Comparison of ENCODE assay signal across 13 mouse cellular contexts in the genomic region with DNA sequence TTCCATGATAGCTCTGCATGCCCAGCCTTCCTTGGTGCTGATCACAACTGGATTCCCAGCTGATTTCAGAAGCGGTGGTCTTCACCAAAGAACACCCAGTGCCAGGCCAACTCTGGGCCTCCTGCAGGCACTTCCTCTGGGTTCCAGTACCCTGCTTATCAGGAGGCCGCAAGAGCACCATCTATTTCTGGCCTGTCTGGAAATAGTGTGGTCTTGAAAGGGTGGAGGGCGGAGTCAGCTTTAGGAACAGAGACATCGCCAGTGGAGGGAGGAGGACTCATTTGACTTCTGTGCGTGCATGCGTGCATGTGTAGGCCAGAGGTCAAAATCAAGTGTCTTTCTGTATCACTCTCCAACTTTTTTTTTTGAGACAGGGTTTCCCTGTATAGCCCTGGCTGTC. TPM values are rescaled to one million over a fixed set of nuclear protein-coding genes. Genes with fewer than 3 reads are reported as not detected.
DNase-seq lines count a peak whose midpoint lies in the region; ATAC-seq and TF ChIP-seq lines count a peak whose summit lies in the region.
"Had no signal": no experiment of that assay in that cellular context is flagged by ENCODE, and none has a peak within 500 bp of the region (broad histone marks: within the 10 kb centered on the region; RNA-seq: fewer than 3 reads in every experiment).

No protein-coding gene starts in this region.

- DNase-seq in 416B (ENCODE audit: low read depth) (peak; percentile 97), G1E (ENCODE audit: low spot score) (no peak)
- peak; percentile 51 for DNase-seq in liver, embryonic 13.5 days
- DNase-seq in layer of hippocampus, adult 18-20 months (ENCODE audit: low spot score in 2 of 2) = no peak
- DNase-seq: cerebellum, adult 8-10 months; forebrain, postnatal 0 days; lung, embryonic 14.5 days had no signal

- ATAC-seq in G1E (ENCODE audit: extremely low read depth, insufficient number of reproducible peaks, low FRiP score, poor library complexity, severe bottlenecking) = peak; percentile 8; the same call in 1 of the 2 replicates
- ATAC-seq in heart, embryonic 11.5 days (replicated peaks; ENCODE audit: insufficient number of reproducible peaks, low FRiP score, low TSS enrichment) = no peak
- peak; percentile 64 for ATAC-seq in liver, embryonic 13.5 days (ENCODE audit: low read depth)
- ATAC-seq in hindbrain, embryonic 16.5 days = no peak
- no peak for ATAC-seq in forebrain, embryonic 12.5 days (ENCODE audit: low FRiP score)
- ATAC-seq in midbrain, embryonic 13.5 days = no peak
- ATAC-seq: forebrain, postnatal 0 days had no signal

- no peaks in the 10 kb centered on the region for H3K36me3 ChIP-seq in G1E (replicated peaks)
- H3K36me3 ChIP-seq in heart, embryonic 11.5 days (ENCODE audit: control insufficient read depth, insufficient read depth, low read length) = no peaks in the 10 kb centered on the region
- no peaks in the 10 kb centered on the region for H3K36me3 ChIP-seq in liver, embryonic 13.5 days
- H3K36me3 ChIP-seq in hindbrain, embryonic 16.5 days (ENCODE audit: control insufficient read depth, insufficient read depth, low read length) = no peaks in the 10 kb centered on the region
- H3K36me3 ChIP-seq in forebrain, embryonic 12.5 days (replicated peaks) = no peaks in the 10 kb centered on the region
- H3K36me3 ChIP-seq in midbrain, embryonic 13.5 days = no peaks in the 10 kb centered on the region
- H3K36me3 ChIP-seq: embryonic facial prominence, embryonic 12.5 days had no signal

- peaks cover 79% of the 10 kb centered on the region for H3K9me3 ChIP-seq in G1E (replicated peaks)
- H3K9me3 ChIP-seq in heart, embryonic 11.5 days (replicated peaks; ENCODE audit: control insufficient read depth, low read length) = no peaks in the 10 kb centered on the region
- no peaks in the 10 kb centered on the region for H3K9me3 ChIP-seq in liver, embryonic 13.5 days (replicated peaks)
- H3K9me3 ChIP-seq in hindbrain, embryonic 16.5 days (ENCODE audit: control insufficient read depth, low read length) = no peaks in the 10 kb centered on the region
- no peaks in the 10 kb centered on the region for H3K9me3 ChIP-seq in forebrain, embryonic 12.5 days
- H3K9me3 ChIP-seq in midbrain, embryonic 13.5 days = no peaks in the 10 kb centered on the region
- H3K9me3 ChIP-seq: embryonic facial prominence, embryonic 12.5 days had no signal

- 25% methylated on average over 6 of the region's 6 CpGs for WGBS in heart, embryonic 11.5 days (ENCODE audit: insufficient replicate concordance)
- 6% methylated on average over 6 of the region's 6 CpGs for WGBS in liver, embryonic 13.5 days (ENCODE audit: insufficient replicate concordance)
- 74% methylated on average over 6 of the region's 6 CpGs for WGBS in hindbrain, embryonic 16.5 days
- 80% methylated on average over 6 of the region's 6 CpGs for WGBS in forebrain, embryonic 12.5 days
- WGBS in midbrain, embryonic 13.5 days = 79% methylated on average over 6 of the region's 6 CpGs

- H3K9ac ChIP-seq in heart, embryonic 11.5 days (ENCODE audit: low read depth, low read length) = no peak overlapping the region
- no peak overlapping the region for H3K9ac ChIP-seq in liver, embryonic 13.5 days
- H3K9ac ChIP-seq in hindbrain, embryonic 16.5 days (ENCODE audit: low read depth, low read length) = no peak overlapping the region
- no peak overlapping the region for H3K9ac ChIP-seq in forebrain, embryonic 12.5 days
- H3K9ac ChIP-seq in midbrain, embryonic 13.5 days (replicated peaks) = no peak overlapping the region
- H3K9ac ChIP-seq: embryonic facial prominence, embryonic 12.5 days; forebrain, postnatal 0 days; lung, embryonic 14.5 days had no signal

- H3K4me3 ChIP-seq in G1E (ENCODE audit: low read depth, low read length) = no peak overlapping the region
- no peak overlapping the region for H3K4me3 ChIP-seq in heart, embryonic 11.5 days (ENCODE audit: low read depth, low read length)
- H3K4me3 ChIP-seq in liver, embryonic 13.5 days (replicated peaks) = no peak overlapping the region
- no peak overlapping the region for H3K4me3 ChIP-seq in hindbrain, embryonic 16.5 days (ENCODE audit: low read length)
- H3K4me3 ChIP-seq in forebrain, embryonic 12.5 days (replicated peaks) = no peak overlapping the region
- H3K4me3 ChIP-seq in midbrain, embryonic 13.5 days (replicated peaks) = no peak overlapping the region
- H3K4me3 ChIP-seq: embryonic facial prominence, embryonic 12.5 days had no signal

- peak overlapping the region; percentile 27; the same call in 1 of the 2 replicates for H3K4me2 ChIP-seq in heart, embryonic 11.5 days
- H3K4me2 ChIP-seq in liver, embryonic 13.5 days = peak overlapping the region; percentile 8; the same call in 1 of the 2 replicates
- H3K4me2 ChIP-seq in hindbrain, embryonic 16.5 days (ENCODE audit: low read length) = no peak overlapping the region
- no peak overlapping the region for H3K4me2 ChIP-seq in forebrain, embryonic 12.5 days
- H3K4me2 ChIP-seq in midbrain, embryonic 13.5 days (replicated peaks) = no peak overlapping the region
- H3K4me2 ChIP-seq: embryonic facial prominence, embryonic 12.5 days; lung, embryonic 14.5 days had no signal

- no peaks in the 10 kb centered on the region for H3K27me3 ChIP-seq in G1E (ENCODE audit: insufficient read depth, low read length)
- H3K27me3 ChIP-seq in heart, embryonic 11.5 days (ENCODE audit: control insufficient read depth, insufficient read depth, low read length) = no peaks in the 10 kb centered on the region
- no peaks in the 10 kb centered on the region for H3K27me3 ChIP-seq in liver, embryonic 13.5 days
- no peaks in the 10 kb centered on the region for H3K27me3 ChIP-seq in hindbrain, embryonic 16.5 days (replicated peaks; ENCODE audit: control insufficient read depth, insufficient read depth, low read length)
- no peaks in the 10 kb centered on the region for H3K27me3 ChIP-seq in forebrain, embryonic 12.5 days
- no peaks in the 10 kb centered on the region for H3K27me3 ChIP-seq in midbrain, embryonic 13.5 days
- H3K27me3 ChIP-seq: embryonic facial prominence, embryonic 12.5 days had no signal

- H3K4me1 ChIP-seq in G1E (ENCODE audit: insufficient read depth, low read depth, low read length) = no peaks in the 10 kb centered on the region
- H3K4me1 ChIP-seq in heart, embryonic 11.5 days (ENCODE audit: control insufficient read depth, insufficient read depth, low read length) = peaks cover 15% of the 10 kb centered on the region
- peaks cover 39% of the 10 kb centered on the region for H3K4me1 ChIP-seq in liver, embryonic 13.5 days (replicated peaks)
- H3K4me1 ChIP-seq in hindbrain, embryonic 16.5 days (ENCODE audit: control insufficient read depth, insufficient read depth, low read depth, low read length) = no peaks in the 10 kb centered on the region
- no peaks in the 10 kb centered on the region for H3K4me1 ChIP-seq in forebrain, embryonic 12.5 days
- H3K4me1 ChIP-seq in midbrain, embryonic 13.5 days (replicated peaks) = no peaks in the 10 kb centered on the region
- H3K4me1 ChIP-seq: embryonic facial prominence, embryonic 12.5 days had no signal

- TF ChIP-seq CTCF in G1E (IDR thresholded peaks at IDR 0.05; ENCODE audit: low read depth, low read length) = no peak

- peak overlapping the region; percentile 80 for H3K27ac ChIP-seq in heart, embryonic 11.5 days (ENCODE audit: low read depth, low read length)
- peak overlapping the region; percentile 45 for H3K27ac ChIP-seq in liver, embryonic 13.5 days
- H3K27ac ChIP-seq in hindbrain, embryonic 16.5 days (ENCODE audit: low read depth, low read length) = no peak overlapping the region
- H3K27ac ChIP-seq in forebrain, embryonic 12.5 days = no peak overlapping the region
- no peak overlapping the region for H3K27ac ChIP-seq in midbrain, embryonic 13.5 days
- H3K27ac ChIP-seq: embryonic facial prominence, embryonic 12.5 days; stomach, postnatal 0 days had no signal

RNA-seq across cellular contexts. Expression of gene Plcg2, which starts 45.7 kb away (rescaled TPM):
- total RNA-seq in G1E (2014; fragmentation: Nextera tagmentation) = not detected in 2 replicates
- not detected in 2 replicates for total RNA-seq in G1E (2017)
- not detected in 2 replicates for polyA plus RNA-seq in G1E (2012)
- 4.7 and 6.7 TPM in 2 replicates for polyA plus RNA-seq in heart, embryonic 11.5 days (2014; fragmentation: Nextera tagmentation; extraction: Ambion mirVana)
- polyA plus RNA-seq in liver, embryonic 13.5 days (2015; fragmentation: Nextera tagmentation; extraction: Ambion mirVana) = 7.3 and 7.8 TPM in 2 replicates
- polyA plus RNA-seq in hindbrain, embryonic 16.5 days (2015; fragmentation: Nextera tagmentation; extraction: Ambion mirVana) = 1.3 and 1.5 TPM in 2 replicates
- 1.1 and 1.6 TPM in 2 replicates for polyA plus RNA-seq in forebrain, embryonic 12.5 days (2016; fragmentation: Nextera tagmentation; extraction: Ambion mirVana)
- 0.90 and 1.0 TPM in 2 replicates for polyA plus RNA-seq in midbrain, embryonic 13.5 days (2015; fragmentation: Nextera tagmentation; extraction: Ambion mirVana)
- 1 to 10 TPM; 3.2 to 4.2 TPM for total RNA-seq in layer of hippocampus, adult 18-20 months (2021)

Comparison
In these comparisons a context has a peak if more than half of its experiments do, and no peak if none do; other contexts are left out.
1. DNase-seq: peak in 416B (single experiment) and liver, embryonic 13.5 days (single experiment); none in G1E (single experiment) and layer of hippocampus, adult 18-20 months (0 of 2).
2. ATAC-seq: peak in G1E (single experiment) and liver, embryonic 13.5 days (single experiment); none in heart, embryonic 11.5 days (single experiment), hindbrain, embryonic 16.5 days (single experiment), forebrain, embryonic 12.5 days (single experiment) and midbrain, embryonic 13.5 days (single experiment).
3. H3K27ac ChIP-seq: peak in heart, embryonic 11.5 days (single experiment) and liver, embryonic 13.5 days (single experiment); none in hindbrain, embryonic 16.5 days (single experiment), forebrain, embryonic 12.5 days (single experiment) and midbrain, embryonic 13.5 days (single experiment).
4. H3K4me2 ChIP-seq: peak in heart, embryonic 11.5 days (single experiment) and liver, embryonic 13.5 days (single experiment); none in hindbrain, embryonic 16.5 days (single experiment), forebrain, embryonic 12.5 days (single experiment) and midbrain, embryonic 13.5 days (single experiment).